Mouse (Mus musculus): ENCODE measurements around the gene Cmtm5.

DNA sequence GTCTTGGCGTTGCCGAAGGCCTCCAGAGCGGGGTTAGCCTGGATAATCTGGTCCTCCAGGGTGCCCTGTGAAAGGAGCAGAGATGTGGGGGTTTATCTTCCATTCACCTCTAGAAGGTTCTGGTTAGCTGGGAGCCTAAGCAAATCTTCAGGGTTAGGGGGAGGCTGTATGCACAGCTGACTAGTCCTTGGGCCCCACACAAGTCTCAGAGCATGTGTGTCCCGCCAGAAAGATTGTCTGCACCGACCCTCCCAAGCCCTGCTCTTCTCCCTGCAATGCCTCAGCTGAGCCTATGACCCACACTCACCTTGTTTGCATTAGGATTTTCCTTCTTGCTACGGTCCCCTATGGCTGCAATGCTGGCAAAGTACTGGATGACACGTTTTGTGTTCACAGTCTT, 26.7 kb downstream of the Cmtm5 start:
- TF ChIP-seq PAX5 (IDR thresholded peaks at IDR 0.05; ENCODE audit: low read length) = no peak
- TF ChIP-seq EP300 (IDR thresholded peaks at IDR 0.05; ENCODE audit: low read length) = no peak
- no peak for TF ChIP-seq USF1 (IDR thresholded peaks at IDR 0.05; ENCODE audit: low read depth, low read length)
- no peak for TF ChIP-seq CTCF (conservative IDR thresholded peaks at IDR 0.05 in 1 of 2, IDR thresholded peaks at IDR 0.05 in 1 of 2; ENCODE audit: low read depth in 2 of 2, low read length in 2 of 2)
- TF ChIP-seq RAD21 (IDR thresholded peaks at IDR 0.05; ENCODE audit: low read depth, low read length) = no peak
- no peak for TF ChIP-seq MAZ (IDR thresholded peaks at IDR 0.05; ENCODE audit: low read depth, low read length)
- TF ChIP-seq E2F4 (IDR thresholded peaks at IDR 0.05; ENCODE audit: insufficient replicate concordance, low read depth, low read length) = no peak
- no peak for TF ChIP-seq ELF1 (IDR thresholded peaks at IDR 0.05; ENCODE audit: low read depth, low read length)
- TF ChIP-seq MXI1 (IDR thresholded peaks at IDR 0.05; ENCODE audit: low read depth, low read length) = no peak
- TF ChIP-seq POLR2A (IDR thresholded peaks at IDR 0.05; ENCODE audit: low read depth, low read length) = no peak
- TF ChIP-seq TBP (conservative IDR thresholded peaks at IDR 0.05; ENCODE audit: low read depth, low read length) = no peak
- no peak for TF ChIP-seq GABPA (IDR thresholded peaks at IDR 0.05; ENCODE audit: insufficient replicate concordance, low read depth, low read length)
- TF ChIP-seq UBTF (IDR thresholded peaks at IDR 0.05; ENCODE audit: low read depth, low read length) = no peak
